10 mouse cellular contexts compared by ENCODE assay signal in the genomic region with DNA sequence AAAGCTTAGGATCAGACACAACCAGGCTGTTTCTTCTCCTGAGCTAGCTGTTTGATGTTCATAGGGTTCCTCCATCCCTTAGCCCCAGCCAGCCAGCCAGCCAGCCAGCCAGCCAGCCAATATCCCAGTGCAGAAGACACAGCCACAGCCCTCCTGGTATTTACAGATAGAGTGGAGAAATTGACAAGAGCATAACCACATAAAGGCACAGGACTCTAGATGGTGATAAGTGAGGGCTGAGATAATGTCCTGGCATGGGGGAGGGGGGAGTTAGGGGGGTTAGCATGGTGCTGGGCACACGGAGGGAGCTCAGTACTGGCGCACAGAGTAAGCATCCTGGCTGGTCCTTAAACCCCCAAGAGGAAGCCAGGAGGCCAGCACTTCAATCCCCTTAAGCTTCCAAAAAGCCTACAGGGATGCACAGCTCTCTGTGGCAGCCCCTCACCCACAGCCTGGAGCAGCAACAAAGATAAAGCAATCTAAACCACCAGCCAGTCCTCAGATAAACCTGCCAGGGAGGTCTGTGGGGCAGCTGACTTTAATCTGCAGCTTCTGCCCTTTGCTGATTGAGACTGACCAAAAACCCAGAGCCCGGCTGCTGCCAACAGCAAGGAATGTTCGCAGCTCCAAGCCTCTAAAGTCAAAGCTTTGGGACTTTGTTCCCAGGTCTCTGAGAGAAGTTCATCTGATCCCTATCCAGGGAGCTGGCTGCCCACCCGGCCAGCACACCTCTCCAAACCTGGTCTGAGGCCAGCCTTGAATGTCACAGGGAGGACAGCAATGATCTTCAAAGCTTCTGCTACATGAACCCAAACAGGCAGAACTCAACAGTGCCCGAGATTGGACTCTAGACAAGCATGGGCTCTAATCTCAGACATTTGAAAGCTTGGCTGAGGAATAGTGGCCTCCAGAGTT.
A peak's percentile ranks its signal among the peaks of the same experiment; 100 is the strongest.
DNase-seq lines count a peak whose midpoint lies in the region; ATAC-seq and TF ChIP-seq lines count a peak whose summit lies in the region.
"Had no signal": no experiment of that assay in that cellular context is flagged by ENCODE, and none has a peak within 500 bp of the region (broad histone marks: within the 10 kb centered on the region; RNA-seq: fewer than 3 reads in every experiment).

No protein-coding gene starts in this region.

- H3K27ac ChIP-seq in heart, embryonic 16.5 days (ENCODE audit: low read length), result peak overlapping the region; percentile 59
- peak overlapping the region; percentile 38; the same call in 1 of the 2 replicates for H3K27ac ChIP-seq in liver, embryonic 12.5 days
- H3K27ac ChIP-seq: midbrain, embryonic 12.5 days had no signal

- ATAC-seq in G1E (ENCODE audit: extremely low read depth, insufficient number of reproducible peaks, low FRiP score, poor library complexity, severe bottlenecking), result peak; percentile 15; the same call in 1 of the 2 replicates
- peak; percentile 28; the same call in 1 of the 2 replicates for ATAC-seq in heart, embryonic 16.5 days (replicated peaks; ENCODE audit: extremely low read depth, insufficient read depth, low FRiP score)
- ATAC-seq in liver, embryonic 12.5 days, result peak; percentile 89
- no peak for ATAC-seq in megakaryocyte, adult 5-6 weeks (ENCODE audit: poor library complexity, severe bottlenecking)

- no peaks in the 10 kb centered on the region for H3K36me3 ChIP-seq in G1E (replicated peaks)
- no peaks in the 10 kb centered on the region for H3K36me3 ChIP-seq in heart, embryonic 16.5 days (ENCODE audit: control insufficient read depth, insufficient read depth)
- no peaks in the 10 kb centered on the region for H3K36me3 ChIP-seq in liver, embryonic 12.5 days
- H3K36me3 ChIP-seq: midbrain, embryonic 12.5 days had no signal

- no peaks in the 10 kb centered on the region for H3K9me3 ChIP-seq in G1E (replicated peaks)
- H3K9me3 ChIP-seq in heart, embryonic 16.5 days (replicated peaks; ENCODE audit: control insufficient read depth, low read length), result no peaks in the 10 kb centered on the region
- H3K9me3 ChIP-seq in liver, embryonic 12.5 days (replicated peaks), result no peaks in the 10 kb centered on the region
- H3K9me3 ChIP-seq: midbrain, embryonic 12.5 days had no signal

- H3K4me1 ChIP-seq in G1E (ENCODE audit: insufficient read depth, low read depth, low read length), result peaks cover 10% of the 10 kb centered on the region; the same call in 1 of the 2 replicates
- peaks cover 12% of the 10 kb centered on the region for H3K4me1 ChIP-seq in heart, embryonic 16.5 days (ENCODE audit: control insufficient read depth, insufficient read depth, low read length)
- peaks cover 38% of the 10 kb centered on the region for H3K4me1 ChIP-seq in liver, embryonic 12.5 days

- no peak for TF ChIP-seq CTCF in G1E (IDR thresholded peaks at IDR 0.05; ENCODE audit: low read depth, low read length)

- no peak overlapping the region for H3K4me3 ChIP-seq in G1E (ENCODE audit: low read depth, low read length)
- H3K4me3 ChIP-seq in heart, embryonic 16.5 days (ENCODE audit: low read length), result no peak overlapping the region
- H3K4me3 ChIP-seq in liver, embryonic 12.5 days, result no peak overlapping the region
- H3K4me3 ChIP-seq: midbrain, embryonic 12.5 days had no signal

- H3K4me2 ChIP-seq in heart, embryonic 16.5 days (ENCODE audit: low read depth, low read length), result no peak overlapping the region
- peak overlapping the region; percentile 36 for H3K4me2 ChIP-seq in liver, embryonic 12.5 days
- H3K4me2 ChIP-seq: midbrain, embryonic 12.5 days had no signal

- peaks cover 35% of the 10 kb centered on the region for H3K27me3 ChIP-seq in G1E (ENCODE audit: insufficient read depth, low read length)
- no peaks in the 10 kb centered on the region for H3K27me3 ChIP-seq in heart, embryonic 16.5 days (ENCODE audit: control insufficient read depth, insufficient read depth, low read length)
- peaks cover 29% of the 10 kb centered on the region for H3K27me3 ChIP-seq in liver, embryonic 12.5 days (replicated peaks)

- intact Hi-C loops in left cerebral cortex, postnatal 10 days (cut with DNase I), result no loop called here

- WGBS in heart, embryonic 16.5 days, result 21% methylated on average over 6 of the region's 6 CpGs
- 13% methylated on average over 6 of the region's 6 CpGs for WGBS in liver, embryonic 12.5 days (ENCODE audit: insufficient replicate concordance)

- H3K9ac ChIP-seq in heart, embryonic 16.5 days (ENCODE audit: low read length), result no peak overlapping the region
- H3K9ac ChIP-seq in liver, embryonic 12.5 days, result no peak overlapping the region
- H3K9ac ChIP-seq: midbrain, embryonic 12.5 days had no signal

- DNase-seq in embryo, embryonic 9.5 days (ENCODE audit: extremely low spot score), result peak; percentile 19
- no peak for DNase-seq in embryo, embryonic 11 days
- DNase-seq in G1E (ENCODE audit: low spot score), result peak; percentile 8
- no peak for DNase-seq in lung, postnatal 25 days (ENCODE audit: low spot score)
- DNase-seq in left cerebral cortex, postnatal 10 days (ENCODE audit: extremely low spot score in 1 of 2, low spot score in 2 of 2), result no peak
- DNase-seq: cerebellum, postnatal 36 days had no signal

Comparison
In these comparisons a context has a peak if more than half of its experiments do, and no peak if none do; other contexts are left out.
1. DNase-seq: peak in embryo, embryonic 9.5 days (single experiment) and G1E (single experiment); none in embryo, embryonic 11 days (single experiment), lung, postnatal 25 days (single experiment) and left cerebral cortex, postnatal 10 days (0 of 2).